Mouse (Mus musculus): Measurements from ENCODE around the gene Lipc.

- no peak for TF ChIP-seq TAL1 (conservative IDR thresholded peaks at IDR 0.05; ENCODE audit: low read depth, low read length)
- no peak for TF ChIP-seq CTCF (IDR thresholded peaks at IDR 0.05; ENCODE audit: low read depth, low read length)
- TF ChIP-seq GATA2 (IDR thresholded peaks at IDR 0.05; ENCODE audit: borderline replicate concordance, low read depth, low read length), result no peak
- TF ChIP-seq GATA1 (IDR thresholded peaks at IDR 0.05; ENCODE audit: borderline replicate concordance, low read length), result no peak
- TF ChIP-seq POLR2AphosphoS5 (IDR thresholded peaks at IDR 0.05; ENCODE audit: insufficient replicate concordance, low read depth, low read length), result no peak
Observed at GRCm38 (mm10) chr9:70801761-70802160, 150.3 kb downstream of the Lipc start.
